Mouse (Mus musculus): ENCODE measurements around the gene Gm49352. TPM values are rescaled to one million over a fixed set of nuclear protein-coding genes. Genes with fewer than 3 reads are reported as not detected.
"Not testable (repeated sequence)": the region's sequence is repeated elsewhere in the genome, so short reads cannot be mapped to it uniquely, and the experiment has no call there.

Gene Gm49352
- polyA plus RNA-seq (2016; fragmentation: Nextera tagmentation; extraction: Ambion mirVana) = not detected in 2 replicates

- H3K36me3 ChIP-seq (replicated peaks); H3K4me1 ChIP-seq; H3K4me3 ChIP-seq; H3K27me3 ChIP-seq (ENCODE audit: poor library complexity, severe bottlenecking); DNase-seq (ENCODE audit: extremely low spot score, low spot score); H3K27ac ChIP-seq: not testable (repeated sequence)
- 46% methylated on average over 1 of the region's 1 CpGs for WGBS
- H3K9me3 ChIP-seq = peaks cover 75% of the 10 kb centered on the region
Observed at GRCm38 (mm10) chr13:61568074-61568473, at the start of gene Gm49352. Gm49352 (minus strand) TSS chr13:61568174.

GRCm38 (mm10) chr13:61570027-61570426, 2.1 kb upstream of the Gm49352 start, which contains the start of gene Cts3:
Cts3 (minus strand) TSS chr13:61570127.
- H3K9me3 ChIP-seq = peaks cover 70% of the 10 kb centered on the region
- no peaks in the 10 kb centered on the region for H3K4me1 ChIP-seq
- no peak within 1 kb of the TSS for H3K27ac ChIP-seq
- no peaks in the 10 kb centered on the region for H3K27me3 ChIP-seq (ENCODE audit: poor library complexity, severe bottlenecking)
- H3K36me3 ChIP-seq (replicated peaks) = no peaks in the 10 kb centered on the region
- H3K4me3 ChIP-seq = no peak within 1 kb of the TSS
- no peak for DNase-seq (ENCODE audit: extremely low spot score, low spot score)

GRCm38 (mm10) chr13:61541631-61542030, 26.3 kb downstream of the Gm49352 start, which contains the start of gene Ctsm:
Ctsm (minus strand) TSS chr13:61541839.
- 77% methylated on average over 4 of the region's 4 CpGs for WGBS
- peaks cover 58% of the 10 kb centered on the region for H3K9me3 ChIP-seq

More at GRCm38 (mm10) chr13:61541631-61542030, 26.3 kb downstream of the Gm49352 start, which contains the start of gene Ctsm:
- no peaks in the 10 kb centered on the region for H3K36me3 ChIP-seq (replicated peaks)
- no peaks in the 10 kb centered on the region for H3K4me1 ChIP-seq
- H3K27ac ChIP-seq = no peak within 1 kb of the TSS
- DNase-seq (ENCODE audit: extremely low spot score, low spot score) = no peak
- H3K27me3 ChIP-seq (ENCODE audit: poor library complexity, severe bottlenecking) = no peaks in the 10 kb centered on the region
- no peak within 1 kb of the TSS for H3K4me3 ChIP-seq

Other genes with a start within 250 kb of the Gm49352 start
- gene Cts7, start 210.0 kb downstream of the Gm49352 start, polyA plus RNA-seq (2016; fragmentation: Nextera tagmentation; extraction: Ambion mirVana) = not detected in 2 replicates
- not detected in 2 replicates for gene Ctsm, start 26.3 kb downstream of the Gm49352 start, polyA plus RNA-seq (2016; fragmentation: Nextera tagmentation; extraction: Ambion mirVana)
- gene Cts3, start 2.0 kb upstream of the Gm49352 start, polyA plus RNA-seq (2016; fragmentation: Nextera tagmentation; extraction: Ambion mirVana) = not detected in 2 replicates